In the genomic region with DNA sequence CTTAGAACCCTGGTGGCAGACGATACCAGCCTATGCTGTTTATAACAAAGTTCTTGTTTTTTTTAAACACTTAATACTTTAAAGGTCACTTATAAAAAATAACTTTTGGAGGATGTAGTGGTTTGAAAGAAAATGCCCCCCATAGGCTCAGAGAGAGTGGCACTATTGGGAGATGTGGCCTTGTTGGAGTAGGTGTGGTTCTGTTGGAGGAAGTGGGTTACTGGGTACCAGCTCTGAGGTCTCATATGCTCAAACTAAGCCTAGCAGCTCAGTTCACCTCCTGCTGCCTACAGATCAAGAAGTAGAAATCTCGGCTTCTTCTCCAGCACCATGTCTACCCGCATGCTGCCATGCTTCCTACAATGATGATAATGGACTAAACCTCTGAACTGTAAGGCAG, we compare ENCODE assay signal across 16 mouse cellular contexts.
"Had no signal": no experiment of that assay in that cellular context is flagged by ENCODE, and none has a peak within 500 bp of the region (broad histone marks: within the 10 kb centered on the region; RNA-seq: fewer than 3 reads in every experiment).

No protein-coding gene starts in this region.

- H3K4me3 ChIP-seq: midbrain, embryonic 10.5 days; midbrain, embryonic 12.5 days; myocyte; neural tube, embryonic 12.5 days; stomach, embryonic 15.5 days had no signal

- H3K4me2 ChIP-seq: lung, embryonic 14.5 days; midbrain, embryonic 12.5 days; neural tube, embryonic 12.5 days; stomach, embryonic 15.5 days had no signal

- H3K4me1 ChIP-seq: midbrain, embryonic 10.5 days; midbrain, embryonic 12.5 days; neural tube, embryonic 12.5 days; stomach, embryonic 15.5 days had no signal

- DNase-seq: lung, adult 18-20 months; lung, embryonic 14.5 days; lung, postnatal 10 days; lung, postnatal 4 days; midbrain, embryonic 14.5 days; right cerebral cortex, postnatal 14 days; thymus, adult 18-20 months; thymus, postnatal 14 days; thymus, postnatal 36 days had no signal

- H3K9ac ChIP-seq: lung, embryonic 14.5 days; midbrain, embryonic 12.5 days; neural tube, embryonic 12.5 days; stomach, embryonic 15.5 days had no signal

- H3K9me3 ChIP-seq: midbrain, embryonic 10.5 days; midbrain, embryonic 12.5 days; neural tube, embryonic 12.5 days; stomach, embryonic 15.5 days had no signal

- ATAC-seq: midbrain, embryonic 16.5 days had no signal

- H3K27ac ChIP-seq: midbrain, embryonic 10.5 days; midbrain, embryonic 12.5 days; neural tube, embryonic 12.5 days; stomach, embryonic 15.5 days; stomach, postnatal 0 days had no signal

- H3K27me3 ChIP-seq: midbrain, embryonic 12.5 days; neural tube, embryonic 12.5 days; stomach, embryonic 15.5 days had no signal
